In genomic region chr6:47466488-47466887, GRCm38 (mm10) we compare ENCODE assay signal across 30 mouse cellular contexts.
"Had no signal": no experiment of that assay in that cellular context is flagged by ENCODE, and none has a peak within 500 bp of the region (broad histone marks: within the 10 kb centered on the region; RNA-seq: fewer than 3 reads in every experiment).

No protein-coding gene starts in this region.

- H3K4me3 ChIP-seq: left cerebral cortex, adult 2 months; limb, embryonic 10.5 days; limb, embryonic 12.5 days; limb, embryonic 13.5 days; limb, embryonic 15.5 days; liver, embryonic 13.5 days; liver, embryonic 15.5 days; lung, embryonic 15.5 days; megakaryocyte, embryonic 14.5 days; midbrain, embryonic 10.5 days; midbrain, embryonic 12.5 days; midbrain, embryonic 13.5 days; midbrain, embryonic 15.5 days; myocyte; neural tube, embryonic 12.5 days had no signal

- H3K27me3 ChIP-seq: limb, embryonic 12.5 days; limb, embryonic 13.5 days; limb, embryonic 15.5 days; liver, embryonic 13.5 days; liver, embryonic 15.5 days; lung, embryonic 15.5 days; megakaryocyte, embryonic 14.5 days; midbrain, embryonic 12.5 days; midbrain, embryonic 13.5 days; midbrain, embryonic 15.5 days; neural tube, embryonic 12.5 days had no signal

- H3K9ac ChIP-seq: limb, embryonic 12.5 days; limb, embryonic 13.5 days; limb, embryonic 15.5 days; liver, embryonic 13.5 days; liver, embryonic 14.5 days; liver, embryonic 15.5 days; lung, embryonic 14.5 days; lung, embryonic 15.5 days; midbrain, embryonic 12.5 days; midbrain, embryonic 13.5 days; midbrain, embryonic 15.5 days; neural tube, embryonic 12.5 days had no signal

- H3K4me2 ChIP-seq: limb, embryonic 12.5 days; limb, embryonic 13.5 days; limb, embryonic 15.5 days; liver, embryonic 11.5 days; liver, embryonic 13.5 days; liver, embryonic 15.5 days; lung, embryonic 14.5 days; lung, embryonic 15.5 days; midbrain, embryonic 11.5 days; midbrain, embryonic 12.5 days; midbrain, embryonic 13.5 days; midbrain, embryonic 15.5 days; neural tube, embryonic 12.5 days had no signal

- ATAC-seq: lung, postnatal 0 days; midbrain, embryonic 13.5 days; midbrain, embryonic 15.5 days; midbrain, embryonic 16.5 days had no signal

- H3K27ac ChIP-seq: left cerebral cortex, adult 2 months; limb, embryonic 10.5 days; limb, embryonic 12.5 days; limb, embryonic 13.5 days; limb, embryonic 15.5 days; liver, embryonic 13.5 days; liver, embryonic 14.5 days; lung, embryonic 15.5 days; macrophage; midbrain, embryonic 10.5 days; midbrain, embryonic 12.5 days; midbrain, embryonic 13.5 days; midbrain, embryonic 15.5 days; neural tube, embryonic 12.5 days had no signal

- H3K9me3 ChIP-seq: limb, embryonic 10.5 days; limb, embryonic 15.5 days; liver, embryonic 15.5 days; megakaryocyte, embryonic 14.5 days; midbrain, embryonic 15.5 days; neural tube, embryonic 12.5 days had no signal

- H3K36me3 ChIP-seq: limb, embryonic 15.5 days; liver, embryonic 13.5 days; liver, embryonic 15.5 days; midbrain, embryonic 15.5 days; neural tube, embryonic 12.5 days had no signal

- H3K4me1 ChIP-seq: limb, embryonic 10.5 days; limb, embryonic 12.5 days; limb, embryonic 13.5 days; limb, embryonic 15.5 days; lung, embryonic 15.5 days; midbrain, embryonic 10.5 days; midbrain, embryonic 12.5 days; midbrain, embryonic 13.5 days; midbrain, embryonic 15.5 days; neural tube, embryonic 12.5 days had no signal

- DNase-seq: left cerebral cortex, postnatal 4 days; liver, embryonic 13.5 days; lung, adult 18-20 months; lung, adult 2 months; lung, embryonic 14.5 days; lung, postnatal 10 days; lung, postnatal 14 days; lung, postnatal 36 days; lung, postnatal 4 days; midbrain, embryonic 14.5 days had no signal
